Mouse (Mus musculus) CH12.LX (cell line): ENCODE measurements around the gene Cd247. TPM values are rescaled to one million over a fixed set of nuclear protein-coding genes. Genes with fewer than 3 reads are reported as not detected.

Experiments used
- DNase-seq: peaks from one replicate; pipeline ENCODE4 v3.0.0-alpha.2; 2013; ENCODE audit errors: extremely low read depth
- H3K27ac ChIP-seq: 2 replicates; pipeline ENCODE4 v1.5.1; 2012; ENCODE audit warnings: low read depth, mild to moderate bottlenecking, control low read depth, moderate library complexity; ENCODE audit not compliant: insufficient read depth
- H3K27me3 ChIP-seq: replicated peaks from 2 replicates; pipeline ENCODE3; 2012; ENCODE audit warnings: inconsistent platforms
- H3K36me3 ChIP-seq, 2 experiments: replicated peaks in 1 of 2; 2 replicates each; pipeline versions ENCODE3 to v1.6.1; 2012; ENCODE audit warnings: inconsistent platforms in 1 of 2, low read length in 1 of 2, mild to moderate bottlenecking in 1 of 2, mixed read lengths in 1 of 2, moderate library complexity in 1 of 2; ENCODE audit not compliant: control insufficient read depth in 1 of 2, insufficient read depth in 1 of 2
- H3K4me1 ChIP-seq, 2 experiments: 2 replicates each; pipeline ENCODE4 v1.6.1; 2012; ENCODE audit warnings: inconsistent platforms in 1 of 2, moderate library complexity in 1 of 2; ENCODE audit not compliant: insufficient read depth in 2 of 2, control insufficient read depth in 1 of 2
- H3K4me2 ChIP-seq: 2 replicates; pipeline ENCODE4 v1.6.1; 2012; ENCODE audit warnings: low read depth, mild to moderate bottlenecking, control low read depth; ENCODE audit not compliant: poor library complexity, insufficient read depth, severe bottlenecking
- H3K4me3 ChIP-seq, 3 experiments: fragments of 150-350 bp in 1 of 3; sonication (generic) in 1 of 3; replicated peaks in 1 of 3; 2 replicates each; pipeline versions ENCODE3 to v1.5.1; 2011 to 2012; ENCODE audit warnings: low read depth in 2 of 3, low read length in 2 of 3, mild to moderate bottlenecking in 2 of 3, moderate library complexity in 2 of 3, control low read depth in 1 of 3, improper control_type of control experiment in 1 of 3, inconsistent platforms in 1 of 3, mixed read lengths in 1 of 3; ENCODE audit not compliant: poor library complexity in 1 of 3
- H3K79me2 ChIP-seq: replicated peaks from 2 replicates; pipeline ENCODE4 v1.6.1; 2012; ENCODE audit warnings: mild to moderate bottlenecking, moderate library complexity; ENCODE audit not compliant: control insufficient read depth, poor library complexity, insufficient read depth, severe bottlenecking; ENCODE audit errors: extremely low read depth
- H3K9ac ChIP-seq: 2 replicates; pipeline ENCODE4 v1.6.1; 2012; ENCODE audit warnings: low read depth, mild to moderate bottlenecking, control low read depth, moderate library complexity; ENCODE audit not compliant: insufficient read depth
- H3K9me3 ChIP-seq: replicated peaks from 2 replicates; pipeline ENCODE3; 2012; ENCODE audit warnings: low read length, inconsistent platforms, mixed read lengths
- CHD1 ChIP-seq: IDR thresholded peaks from 2 replicates; pipeline ENCODE4 v1.6.1; 2012; ENCODE audit warnings: low read depth, low read length, improper control_type of control experiment, inconsistent platforms
- CHD2 ChIP-seq: IDR thresholded peaks from 2 replicates; pipeline ENCODE4 v1.6.1; 2011; ENCODE audit warnings: low read length, improper control_type of control experiment
- E2F4 ChIP-seq: IDR thresholded peaks from 2 replicates; pipeline ENCODE4 v1.6.1; 2011; ENCODE audit warnings: low read depth, low read length, improper control_type of control experiment; ENCODE audit not compliant: insufficient replicate concordance
- ELF1 ChIP-seq: IDR thresholded peaks from 2 replicates; pipeline ENCODE4 v1.6.1; 2014; ENCODE audit warnings: low read depth, mild to moderate bottlenecking, inconsistent platforms, low read length, improper control_type of control experiment
- IRF4 ChIP-seq: IDR thresholded peaks from 2 replicates; pipeline ENCODE4 v1.6.1; 2014; ENCODE audit warnings: low read depth, mild to moderate bottlenecking, inconsistent platforms, low read length, improper control_type of control experiment
- JUN ChIP-seq: IDR thresholded peaks from 2 replicates; pipeline ENCODE4 v1.6.1; 2011; ENCODE audit warnings: low read depth, mild to moderate bottlenecking, low read length, improper control_type of control experiment, moderate library complexity; ENCODE audit not compliant: insufficient read depth
- JUND ChIP-seq: conservative IDR thresholded peaks from 2 replicates; pipeline ENCODE4 v1.6.1; 2011; ENCODE audit warnings: low read depth, low read length, improper control_type of control experiment
- KAT2A ChIP-seq: IDR thresholded peaks from 2 replicates; pipeline ENCODE4 v1.6.1; 2012; ENCODE audit warnings: low read length, improper control_type of control experiment, inconsistent platforms; ENCODE audit not compliant: insufficient replicate concordance
- MAFK ChIP-seq: IDR thresholded peaks from 2 replicates; pipeline ENCODE4 v1.6.1; 2011; ENCODE audit warnings: low read length, improper control_type of control experiment; ENCODE audit not compliant: insufficient replicate concordance
- MAX ChIP-seq: IDR thresholded peaks from 2 replicates; pipeline ENCODE4 v1.6.1; 2011; ENCODE audit warnings: low read length, improper control_type of control experiment
- MAZ ChIP-seq: IDR thresholded peaks from 2 replicates; pipeline ENCODE4 v1.6.1; 2012; ENCODE audit warnings: low read depth, mild to moderate bottlenecking, inconsistent platforms, low read length, improper control_type of control experiment, moderate library complexity
- MEF2A ChIP-seq: IDR thresholded peaks from 2 replicates; pipeline ENCODE4 v1.6.1; 2014; ENCODE audit warnings: low read depth, mild to moderate bottlenecking, inconsistent platforms, low read length, improper control_type of control experiment, borderline replicate concordance
- MXI1 ChIP-seq: IDR thresholded peaks from 2 replicates; pipeline ENCODE4 v1.6.1; 2011; ENCODE audit warnings: mild to moderate bottlenecking, low read depth, low read length, improper control_type of control experiment
- MYC ChIP-seq: IDR thresholded peaks from 2 replicates; pipeline ENCODE4 v1.6.1; 2011; ENCODE audit warnings: low read depth, mild to moderate bottlenecking, improper control_type of control experiment, low read length
- NRF1 ChIP-seq: IDR thresholded peaks from 2 replicates; pipeline ENCODE4 v1.6.1; 2014; ENCODE audit warnings: low read depth, mild to moderate bottlenecking, inconsistent platforms, low read length, improper control_type of control experiment, moderate library complexity
- PAX5 ChIP-seq: IDR thresholded peaks from 2 replicates; pipeline ENCODE4 v1.6.1; 2012; ENCODE audit warnings: low read length, inconsistent platforms, mixed read lengths
- POLR2A ChIP-seq: IDR thresholded peaks from 2 replicates; pipeline ENCODE4 v1.6.1; 2011; ENCODE audit warnings: low read depth, mild to moderate bottlenecking, improper control_type of control experiment, low read length
- POLR2AphosphoS2 ChIP-seq: IDR thresholded peaks from 2 replicates; pipeline ENCODE4 v1.6.1; 2011; ENCODE audit warnings: low read depth, low read length, improper control_type of control experiment
- RCOR1 ChIP-seq: conservative IDR thresholded peaks from 2 replicates; pipeline ENCODE4 v1.6.1; 2012; ENCODE audit warnings: low read depth, mild to moderate bottlenecking, inconsistent platforms, low read length, improper control_type of control experiment
- SMC3 ChIP-seq: IDR thresholded peaks from 2 replicates; pipeline ENCODE4 v1.6.1; 2011; ENCODE audit warnings: low read depth, low read length, improper control_type of control experiment
- TBP ChIP-seq: conservative IDR thresholded peaks from 2 replicates; pipeline ENCODE4 v1.6.1; 2011; ENCODE audit warnings: low read depth, low read length, improper control_type of control experiment
- TCF12 ChIP-seq: IDR thresholded peaks from 2 replicates; pipeline ENCODE4 v1.6.1; 2014; ENCODE audit warnings: low read depth, mild to moderate bottlenecking, inconsistent platforms, low read length, improper control_type of control experiment
- ZKSCAN1 ChIP-seq: IDR thresholded peaks from 2 replicates; pipeline ENCODE4 v1.6.1; 2012; ENCODE audit warnings: low read depth, inconsistent platforms, low read length, improper control_type of control experiment, borderline replicate concordance
- ZMIZ1 ChIP-seq: IDR thresholded peaks from 2 replicates; pipeline ENCODE4 v1.6.1; 2012; ENCODE audit warnings: low read depth, mild to moderate bottlenecking, inconsistent platforms, low read length, improper control_type of control experiment
- ZNF384 ChIP-seq: IDR thresholded peaks from 2 replicates; pipeline ENCODE4 v1.6.1; 2012; ENCODE audit warnings: low read depth, low read length, improper control_type of control experiment, inconsistent platforms
- dilution Hi-C: fragments of 300-500 bp; cut with MboI; formaldehyde crosslinking; loops from 2 replicates; pipeline ENCODE4 v1.14.3; 2020; ENCODE audit warnings: low sequenced_read_pairs; ENCODE audit not compliant: extremely low pct_unique_long_range_greater_than_20kb, extremely low pct_ligation_motif_present
- in situ Hi-C: fragments of 300-500 bp; cut with MboI; formaldehyde crosslinking; loops from 3 replicates; pipeline ENCODE4 v1.14.3; 2019; ENCODE audit warnings: low sequenced_read_pairs, low pct_ligation_motif_present, low pct_unique_long_range_greater_than_20kb, mixed read lengths
- polyA plus RNA-seq: library from polyadenylated mRNA; unstranded; fragments of >175 nt; gene quantifications from 2 replicates; pipeline ENCODE4 v1.2.1, GENCODE M21; 2012; ENCODE audit warnings: low read depth; ENCODE audit not compliant: insufficient read length
- total RNA-seq, 2 experiments: library from RNA; depleted of rRNA; stranded (reverse); fragments of 300-350 nt in 1 of 2; fragments of >200 nt in 1 of 2; gene quantifications; 2 replicates each; pipeline ENCODE4 v1.2.3; 2012 to 2014

The Cd247 gene
- total and polyA plus RNA-seq, 3 experiments = 1.3 to 2.0 TPM; not detected in 1

DNA sequence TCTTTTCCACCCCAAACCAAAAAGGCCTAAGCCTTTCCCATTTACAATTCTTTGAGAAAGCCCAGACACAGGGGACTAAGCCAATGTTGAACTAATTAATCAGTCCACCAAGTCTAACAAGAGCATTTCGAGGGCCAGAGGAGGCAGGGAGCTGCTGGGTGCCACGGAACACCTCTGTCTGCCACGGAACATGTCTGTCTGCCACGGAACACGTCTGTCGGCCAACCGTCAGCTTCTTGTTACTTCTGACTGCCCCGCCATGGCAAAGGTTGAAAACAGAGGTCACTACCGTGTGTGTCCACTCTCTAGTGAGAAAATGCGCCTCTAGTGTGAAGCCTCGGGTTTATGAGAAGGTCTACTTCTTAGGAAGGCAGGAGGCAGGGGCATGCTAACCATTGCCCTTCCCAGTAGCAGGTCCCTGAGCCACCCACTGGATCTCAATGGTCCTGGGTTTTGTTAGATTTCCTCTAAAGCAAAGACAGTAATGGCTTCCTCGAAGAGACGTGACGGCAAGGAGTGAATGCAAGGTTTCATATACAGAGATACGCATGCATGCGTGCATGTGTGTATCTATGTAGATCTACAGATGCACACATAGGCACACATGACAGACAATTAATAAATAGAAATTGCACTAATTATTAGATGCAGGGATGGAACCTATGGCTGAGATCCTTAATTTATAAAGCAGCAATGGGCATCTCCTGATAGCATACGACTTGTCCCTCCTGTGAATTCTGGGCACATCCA, 2.2 kb downstream of the Cd247 start:
- Histone ChIP-seq H3K27me3 (no peaks in the 10 kb centered on the region), H3K36me3 (no peaks in the 10 kb centered on the region), H3K79me2 (no peaks in the 10 kb centered on the region)
- TF ChIP-seq MEF2A (no peak), MAX (no peak), PAX5 (no peak), NRF1 (no peak), SMC3 (no peak), CHD1 (no peak), JUND (no peak), POLR2A (no peak), RCOR1 (no peak), MXI1 (no peak), TCF12 (no peak), MYC (no peak), MAZ (no peak), ZKSCAN1 (no peak), ELF1 (no peak)
- TF ChIP-seq, all 38 proteins: peak for 0
- Histone ChIP-seq H3K4me2 (no peak overlapping the region), H3K4me1 (no peaks in the 10 kb centered on the region), H3K27ac (no peak overlapping the region), H3K9me3 (no peaks in the 10 kb centered on the region), H3K4me3 (no peak overlapping the region), H3K9ac (no peak overlapping the region)
- in situ Hi-C loops (no loop called here), dilution Hi-C loops (no loop called here)
- DNase-seq = no peak

DNA sequence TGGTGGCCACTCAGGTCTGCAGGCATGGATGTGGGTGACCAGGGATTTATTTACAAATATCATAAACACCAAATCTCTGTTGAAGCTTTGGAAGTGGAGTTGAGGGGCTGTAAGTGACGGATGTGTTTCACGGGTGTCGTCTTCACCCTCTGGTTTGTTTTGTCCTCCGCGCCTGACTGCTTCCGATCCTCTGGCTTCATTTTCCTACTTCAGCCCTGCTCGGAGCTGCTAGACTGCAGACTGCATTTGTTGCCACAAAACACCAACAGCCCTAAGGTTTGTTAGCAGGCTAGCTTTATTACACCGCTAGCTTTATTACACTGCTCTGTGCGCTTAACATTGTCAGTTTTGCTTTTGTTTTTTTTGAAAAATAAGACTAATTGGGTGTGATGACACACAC, 2.9 kb downstream of the Cd247 start:
- TF ChIP-seq RCOR1 (no peak), ZKSCAN1 (no peak), IRF4 (no peak), CHD2 (no peak), ZMIZ1 (no peak), MXI1 (no peak), MAFK (no peak), ZNF384 (no peak), E2F4 (no peak), KAT2A (no peak), JUN (no peak), PAX5 (no peak), POLR2A (no peak), POLR2AphosphoS2 (no peak), ELF1 (no peak), TBP (no peak)
- no peak overlapping the region for H3K27ac ChIP-seq
- no peaks in the 10 kb centered on the region for H3K27me3 ChIP-seq
- dilution Hi-C loops (no loop called here), in situ Hi-C loops (no loop called here)
- H3K79me2 ChIP-seq = no peaks in the 10 kb centered on the region
- H3K4me2 ChIP-seq = no peak overlapping the region
- no peak for DNase-seq
- no peak overlapping the region for H3K4me3 ChIP-seq
- no peaks in the 10 kb centered on the region for H3K9me3 ChIP-seq
- H3K9ac ChIP-seq = no peak overlapping the region
- H3K4me1 ChIP-seq = no peaks in the 10 kb centered on the region
- no peaks in the 10 kb centered on the region for H3K36me3 ChIP-seq
